Mouse (Mus musculus) limb, embryonic 13.5 days (tissue): ENCODE measurements at regions not wholly inside any gene's neighbourhood (a gene's known extent, or its start where the extent isn't known, plus 50 kb on each side); places are given as distances from the start of the nearest gene placed in this dataset.
A peak's percentile ranks its signal among the peaks of the same experiment; 100 is the strongest.

Experiments used
- ATAC-seq: fragments of 200-750 bp; cut with Nextera tagmentation; 2 replicates; pipeline ENCODE4 v1.8.0; 2017; ENCODE audit warnings: low read depth, moderate number of reproducible peaks, moderate TSS enrichment; ENCODE audit not compliant: low FRiP score
- H3K27ac ChIP-seq: fragments of 300-500 bp; sonication (generic); 2 replicates; pipeline ENCODE4 v1.5.1; 2015; ENCODE audit warnings: inconsistent platforms, mild to moderate bottlenecking, moderate library complexity
- H3K27me3 ChIP-seq: fragments of 300-500 bp; sonication (generic); 2 replicates; pipeline ENCODE4 v1.6.1; 2015; ENCODE audit warnings: mild to moderate bottlenecking, inconsistent platforms
- H3K36me3 ChIP-seq: fragments of 300-500 bp; sonication (generic); 2 replicates; pipeline ENCODE4 v1.6.1; 2015; ENCODE audit warnings: inconsistent platforms, mild to moderate bottlenecking, moderate library complexity
- H3K4me1 ChIP-seq: fragments of 300-500 bp; sonication (generic); 2 replicates; pipeline ENCODE4 v1.6.1; 2015; ENCODE audit warnings: inconsistent platforms
- H3K4me2 ChIP-seq: fragments of 300-500 bp; sonication (generic); replicated peaks from 2 replicates; pipeline ENCODE4 v1.6.1; 2015; ENCODE audit warnings: inconsistent platforms, mild to moderate bottlenecking, moderate library complexity
- H3K4me3 ChIP-seq: fragments of 300-500 bp; sonication (generic); 2 replicates; pipeline ENCODE4 v1.5.1; 2015; ENCODE audit warnings: moderate library complexity, mild to moderate bottlenecking, inconsistent platforms
- H3K9ac ChIP-seq: fragments of 300-500 bp; sonication (generic); 2 replicates; pipeline ENCODE4 v1.6.1; 2015; ENCODE audit warnings: mild to moderate bottlenecking, inconsistent platforms
- H3K9me3 ChIP-seq: fragments of 300-500 bp; sonication (generic); 2 replicates; pipeline ENCODE4 v1.6.1; 2016; ENCODE audit warnings: inconsistent platforms
- WGBS: fragments of 180-500 bp; shearing (Covaris S2); methylation state at CpG from one replicate; pipeline ENCODE4 v1.1.7; 2015; 5-methylcytosine and 5-hydroxymethylcytosine counted together

DNA sequence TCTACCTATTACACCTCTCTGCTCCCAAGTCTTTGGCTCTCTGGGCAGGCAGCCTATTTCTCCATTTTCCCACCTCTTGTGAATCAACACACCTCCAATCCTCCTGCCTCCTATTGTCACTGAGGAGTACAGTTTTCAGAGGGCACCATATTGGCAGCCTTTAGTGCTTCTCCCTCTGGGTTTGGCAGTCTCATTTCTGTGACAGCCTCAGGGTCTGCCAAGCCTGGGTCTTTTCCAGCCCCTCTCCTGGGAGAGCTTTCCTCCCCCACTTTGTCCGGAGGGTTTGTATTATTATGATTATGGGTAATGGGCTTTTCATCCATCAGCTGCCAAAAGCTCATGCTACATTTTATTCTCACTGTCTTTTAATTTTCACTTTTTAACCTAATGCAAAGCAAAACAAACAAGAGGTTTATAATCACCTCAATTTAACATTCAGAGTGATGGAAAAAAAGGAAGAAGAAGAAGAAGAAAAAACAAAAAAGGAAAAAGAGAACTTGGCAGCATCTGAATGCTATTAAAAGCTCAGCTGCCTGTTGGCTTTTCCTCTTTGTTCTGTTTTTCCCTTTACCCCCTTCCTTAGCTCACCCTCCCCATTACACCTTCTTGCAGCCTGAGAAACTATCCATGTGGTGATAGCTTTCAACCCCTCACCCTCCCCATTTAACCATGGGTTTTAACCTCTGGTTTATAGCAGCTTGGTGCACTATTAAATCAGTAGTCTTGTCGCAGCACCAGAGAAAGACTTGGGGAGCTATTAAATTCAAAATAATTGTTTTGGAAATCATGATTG lies 790.5 kb upstream of the Cdh8 start:
- WGBS: 33% methylated on average over 2 of the region's 2 CpGs
- H3K27ac ChIP-seq: no peak overlapping the region
- peak; percentile 32; the same call in 1 of the 2 replicates for ATAC-seq

DNA sequence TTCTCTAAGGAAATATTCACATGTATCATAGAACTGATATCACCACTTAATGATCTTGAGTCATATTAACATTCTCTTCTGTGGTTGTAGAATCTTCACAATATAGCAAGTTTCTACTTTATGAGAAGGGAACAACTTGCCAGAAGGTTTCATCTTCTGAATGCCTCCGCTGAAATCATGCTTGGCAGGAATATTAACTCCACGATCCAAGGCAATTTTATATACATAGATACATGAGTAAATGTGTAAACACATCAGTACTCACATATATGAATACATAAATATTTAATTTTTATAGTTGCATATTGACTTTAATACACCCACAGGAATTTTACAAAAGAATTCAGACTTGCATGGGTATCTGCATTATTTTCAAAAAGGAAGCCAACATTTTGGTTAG lies 777.0 kb upstream of the Cdh8 start:
- 90% methylated on average over 2 of the region's 2 CpGs for WGBS

More for the DNA sequence above, 790.5 kb upstream of the Cdh8 start:
- H3K27me3 ChIP-seq: no peaks in the 10 kb centered on the region
- H3K4me3 ChIP-seq: no peak overlapping the region
- H3K9me3 ChIP-seq: no peaks in the 10 kb centered on the region
- no peak overlapping the region for H3K4me2 ChIP-seq
- H3K36me3 ChIP-seq: no peaks in the 10 kb centered on the region
- H3K4me1 ChIP-seq: peaks cover 8% of the 10 kb centered on the region; the same call in 1 of the 2 replicates
- H3K9ac ChIP-seq: no peak overlapping the region

DNA sequence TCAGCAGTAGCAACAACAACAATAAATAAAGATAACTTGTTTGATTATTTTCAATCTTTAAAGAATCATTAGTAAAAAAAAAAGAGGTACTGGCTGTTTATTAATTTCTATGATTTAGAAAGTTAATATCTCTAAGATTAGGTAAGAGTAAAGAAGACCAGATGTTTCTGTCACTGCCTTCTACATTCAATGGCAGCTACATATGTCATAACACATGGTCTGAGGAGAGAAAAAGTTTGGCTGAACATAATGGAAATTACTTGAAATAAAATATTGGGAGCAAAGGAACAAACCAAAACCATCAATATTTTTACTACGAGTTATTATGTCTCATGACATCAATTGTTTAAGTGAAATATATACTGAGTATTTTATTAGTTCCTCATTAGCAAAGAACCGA lies 774.4 kb upstream of the Cdh8 start:
- ATAC-seq: no peak
- WGBS: 79% methylated on average over 2 of the region's 2 CpGs

More for the DNA sequence above, 777.0 kb upstream of the Cdh8 start:
- Histone ChIP-seq H3K9me3 (no peaks in the 10 kb centered on the region), H3K27ac (no peak overlapping the region), H3K4me2 (no peak overlapping the region), H3K27me3 (no peaks in the 10 kb centered on the region), H3K4me3 (no peak overlapping the region), H3K9ac (no peak overlapping the region), H3K4me1 (no peaks in the 10 kb centered on the region), H3K36me3 (no peaks in the 10 kb centered on the region)
- ATAC-seq: no peak

DNA sequence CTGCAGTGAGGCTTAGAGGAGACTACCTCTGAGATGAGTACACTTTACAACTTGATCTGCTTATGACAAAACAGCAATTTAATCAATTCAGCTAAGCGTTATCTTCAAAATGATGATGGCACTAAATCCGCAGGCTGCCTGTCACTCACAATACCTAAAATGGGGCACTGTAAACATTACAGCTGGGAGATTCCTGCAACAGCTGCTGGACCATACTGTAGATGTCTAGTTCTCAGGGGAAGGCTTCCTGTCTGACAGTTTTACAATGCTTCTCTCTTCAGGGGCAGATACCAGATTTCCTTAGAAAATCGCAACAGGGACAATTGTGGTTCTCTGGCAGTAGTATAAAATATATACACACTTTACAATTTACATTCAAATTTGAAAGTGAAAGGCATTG lies 771.7 kb upstream of the Cdh8 start:
- no peak for ATAC-seq
- Histone ChIP-seq H3K9me3 (no peaks in the 10 kb centered on the region), H3K9ac (no peak overlapping the region), H3K4me3 (no peak overlapping the region), H3K27me3 (no peaks in the 10 kb centered on the region), H3K4me2 (no peak overlapping the region), H3K27ac (no peak overlapping the region), H3K4me1 (no peaks in the 10 kb centered on the region), H3K36me3 (no peaks in the 10 kb centered on the region)
- whole genome bisulfite sequencing: 81% methylated on average over 3 of the region's 3 CpGs

More for the DNA sequence above, 774.4 kb upstream of the Cdh8 start:
- Histone ChIP-seq H3K9ac (no peak overlapping the region), H3K27ac (no peak overlapping the region), H3K27me3 (no peaks in the 10 kb centered on the region), H3K4me3 (no peak overlapping the region), H3K4me2 (no peak overlapping the region), H3K9me3 (no peaks in the 10 kb centered on the region), H3K36me3 (no peaks in the 10 kb centered on the region), H3K4me1 (no peaks in the 10 kb centered on the region)

DNA sequence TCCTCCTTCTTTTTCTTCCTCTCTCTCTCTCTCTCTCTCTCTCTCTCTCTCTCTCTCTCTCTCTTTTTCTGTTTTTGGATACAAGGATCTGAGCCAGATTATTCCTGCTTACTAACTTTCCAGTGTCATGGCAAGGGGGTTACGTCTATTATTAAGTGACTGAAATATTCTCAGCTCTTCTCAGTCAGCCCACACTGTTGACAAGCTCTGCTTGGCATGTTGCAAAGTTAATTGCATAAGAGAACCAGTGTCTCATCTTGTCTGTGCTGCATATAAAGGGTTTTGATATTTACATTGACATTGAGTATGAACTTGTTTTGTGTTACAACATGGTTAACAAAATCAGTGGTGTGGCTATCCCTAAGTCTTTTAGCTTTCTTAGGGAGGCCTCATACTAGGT lies 760.2 kb upstream of the Cdh8 start:
- Histone ChIP-seq H3K27ac (no peak overlapping the region), H3K27me3 (no peaks in the 10 kb centered on the region), H3K9me3 (no peaks in the 10 kb centered on the region), H3K4me3 (no peak overlapping the region), H3K4me1 (no peaks in the 10 kb centered on the region), H3K4me2 (no peak overlapping the region), H3K36me3 (no peaks in the 10 kb centered on the region), H3K9ac (no peak overlapping the region)
- WGBS: 88% methylated on average over 1 of the region's 1 CpGs
- ATAC-seq: no peak

DNA sequence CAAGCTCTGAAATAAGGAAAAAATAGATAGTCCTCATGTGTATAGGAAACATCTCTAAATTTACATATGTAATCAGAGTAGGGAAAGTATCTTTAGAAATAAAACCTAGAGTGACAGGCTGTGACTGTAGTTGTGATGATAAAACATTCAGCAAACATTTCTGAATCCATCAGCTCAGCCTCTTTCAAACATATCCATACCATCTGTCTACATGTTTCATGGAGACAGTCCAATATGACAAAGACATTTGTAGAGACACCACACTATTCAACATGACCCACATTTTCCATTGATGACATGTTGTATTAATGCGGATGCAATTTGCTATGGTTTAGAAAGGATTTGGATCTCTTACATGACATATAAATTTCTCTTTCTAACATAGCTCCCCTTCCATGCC lies 729.1 kb upstream of the Cdh8 start:
- no peaks in the 10 kb centered on the region for H3K9me3 ChIP-seq
- no peak overlapping the region for H3K9ac ChIP-seq
- 97% methylated on average over 1 of the region's 1 CpGs for WGBS

DNA sequence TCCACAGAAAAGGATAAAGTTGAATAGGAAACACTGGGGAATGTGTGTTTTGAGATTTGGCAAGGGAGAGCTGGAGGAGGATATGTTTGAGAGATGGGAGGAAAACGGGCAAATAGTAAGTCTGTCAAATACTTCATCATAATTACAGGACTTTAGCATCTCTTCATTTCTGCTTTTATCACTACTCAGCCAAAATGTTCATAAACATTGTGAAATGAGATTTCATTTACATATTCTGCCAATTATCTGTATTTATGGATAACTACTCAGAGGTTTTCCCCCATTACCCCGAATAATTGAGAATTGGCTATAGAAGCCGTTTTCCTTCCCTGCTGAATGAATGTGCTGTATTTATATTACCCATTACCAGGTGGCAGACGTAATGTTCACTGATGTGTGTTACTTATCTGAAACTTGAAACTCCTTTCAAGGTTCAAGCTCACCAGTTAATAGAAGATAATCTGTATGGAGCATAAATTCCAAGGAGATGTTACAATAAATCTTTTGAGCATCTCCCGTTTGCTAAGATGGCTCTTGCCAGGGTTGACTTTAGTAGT lies 727.9 kb upstream of the Cdh8 start:
- no peak for ATAC-seq
- Histone ChIP-seq H3K27ac (no peak overlapping the region), H3K36me3 (no peaks in the 10 kb centered on the region), H3K4me1 (no peaks in the 10 kb centered on the region), H3K4me3 (no peak overlapping the region), H3K9ac (no peak overlapping the region), H3K4me2 (no peak overlapping the region), H3K9me3 (no peaks in the 10 kb centered on the region), H3K27me3 (no peaks in the 10 kb centered on the region)
- WGBS: 74% methylated on average over 5 of the region's 5 CpGs

More for the DNA sequence above, 729.1 kb upstream of the Cdh8 start:
- Histone ChIP-seq H3K4me1 (no peaks in the 10 kb centered on the region), H3K4me3 (no peak overlapping the region), H3K27ac (no peak overlapping the region), H3K36me3 (no peaks in the 10 kb centered on the region), H3K4me2 (no peak overlapping the region), H3K27me3 (no peaks in the 10 kb centered on the region)
- ATAC-seq: no peak

DNA sequence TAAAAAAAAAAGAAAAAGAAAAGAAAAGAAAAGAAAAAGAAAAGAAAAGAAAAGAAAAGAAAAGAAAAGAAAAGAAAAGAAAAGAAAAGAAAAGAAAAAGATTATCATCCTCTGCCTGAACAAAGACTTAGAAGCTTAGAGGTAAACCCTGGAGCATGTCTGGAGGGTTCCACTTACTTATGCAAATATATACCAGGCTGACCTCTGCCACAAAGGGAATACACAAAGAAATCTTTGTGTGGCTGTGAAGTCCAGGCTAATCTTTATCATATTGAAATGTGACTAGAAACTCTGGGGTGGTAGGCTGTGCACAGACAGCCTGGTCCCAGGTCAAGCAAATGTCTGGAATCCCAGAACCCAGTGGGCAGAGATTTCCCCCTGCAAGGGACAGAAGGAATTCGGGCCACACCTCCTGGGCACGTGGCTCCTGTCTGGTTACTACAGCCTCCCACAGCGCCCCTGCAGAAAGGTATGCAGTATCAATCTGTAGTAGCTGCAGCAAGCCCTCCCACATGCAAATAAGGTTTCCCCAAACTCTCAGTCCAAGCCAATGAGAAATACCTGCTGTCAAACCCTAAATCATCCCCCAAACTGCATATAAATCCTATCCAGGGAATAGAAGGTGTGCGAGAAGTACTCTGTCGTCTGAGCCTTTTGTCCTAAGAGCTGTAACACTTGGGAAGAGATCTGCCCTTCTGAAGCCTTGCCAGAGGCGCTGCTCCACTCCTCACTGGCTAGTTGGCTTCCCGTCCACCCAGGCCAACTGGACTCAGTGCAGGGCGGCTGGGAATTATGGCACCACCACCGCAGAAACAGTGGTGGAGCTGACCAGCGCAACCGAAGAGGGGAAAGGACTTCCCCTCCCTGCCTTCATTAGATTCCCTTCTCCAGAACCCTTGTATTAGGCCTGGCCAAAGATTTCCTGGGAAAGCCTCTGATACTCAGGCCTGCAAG lies 688.4 kb upstream of the Cdh8 start:
- no peak overlapping the region for H3K27ac ChIP-seq
- no peak overlapping the region for H3K4me2 ChIP-seq
- H3K27me3 ChIP-seq: no peaks in the 10 kb centered on the region
- H3K4me3 ChIP-seq: no peak overlapping the region
- H3K36me3 ChIP-seq: no peaks in the 10 kb centered on the region
- H3K9ac ChIP-seq: no peak overlapping the region
- no peak for ATAC-seq
- H3K9me3 ChIP-seq: no peaks in the 10 kb centered on the region
- H3K4me1 ChIP-seq: no peaks in the 10 kb centered on the region
- 61% methylated on average over 11 of the region's 11 CpGs for WGBS

DNA sequence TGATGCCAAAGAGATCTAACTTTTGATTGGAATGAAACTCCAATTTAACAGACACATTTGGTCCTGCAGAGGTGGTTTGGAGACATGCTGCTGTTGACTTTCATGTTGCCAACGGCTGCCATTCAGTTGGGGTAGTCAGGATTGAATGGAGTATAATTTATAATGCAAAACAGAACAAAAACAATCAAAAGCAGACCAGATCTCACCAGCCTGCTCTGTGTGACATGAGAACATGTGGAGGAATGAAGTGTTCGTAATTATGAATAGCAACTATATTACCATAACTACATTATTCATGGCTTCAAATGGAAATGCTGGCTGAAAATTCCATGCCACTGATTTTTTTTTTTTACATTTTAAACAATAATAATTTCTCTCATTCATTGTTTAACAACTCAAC lies 685.7 kb upstream of the Cdh8 start:
- Histone ChIP-seq H3K4me1 (no peaks in the 10 kb centered on the region), H3K27me3 (no peaks in the 10 kb centered on the region), H3K9ac (no peak overlapping the region), H3K4me2 (no peak overlapping the region), H3K27ac (no peak overlapping the region), H3K9me3 (no peaks in the 10 kb centered on the region), H3K4me3 (no peak overlapping the region), H3K36me3 (no peaks in the 10 kb centered on the region)
- ATAC-seq: no peak
- 77% methylated on average over 2 of the region's 2 CpGs for WGBS

DNA sequence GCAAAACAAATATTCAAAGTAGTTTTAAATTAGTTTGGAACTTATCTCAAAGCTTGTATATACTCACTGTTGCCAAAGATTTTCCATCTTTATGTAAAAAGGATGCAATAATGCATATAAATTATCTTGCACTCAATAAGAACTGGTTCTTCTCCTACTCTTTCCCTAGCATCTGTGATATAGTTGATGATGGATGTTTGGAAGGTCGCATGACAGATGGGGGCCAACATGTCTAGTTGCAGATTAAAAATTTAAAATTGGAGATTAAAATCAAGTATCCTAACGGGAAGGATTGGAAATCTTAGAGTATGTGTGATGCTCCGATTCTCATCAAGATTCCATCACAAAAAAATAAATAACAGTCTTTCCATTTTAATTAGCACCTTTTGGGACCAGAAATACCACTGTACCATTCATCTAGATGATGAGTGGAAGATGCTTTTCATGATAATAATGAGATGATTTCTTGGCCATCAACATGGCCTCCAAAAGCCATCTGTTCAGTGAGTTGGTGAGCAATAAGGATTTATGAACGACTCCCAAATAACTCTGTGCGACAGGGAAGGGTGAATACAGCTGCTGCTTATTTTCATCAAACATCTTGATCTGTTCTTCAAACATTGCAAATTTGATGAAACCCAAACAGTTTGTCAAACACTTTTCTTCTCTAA lies 655.9 kb upstream of the Cdh8 start:
- 85% methylated on average over 5 of the region's 5 CpGs for WGBS
- no peaks in the 10 kb centered on the region for H3K9me3 ChIP-seq
- no peak overlapping the region for H3K4me2 ChIP-seq
- H3K27me3 ChIP-seq: no peaks in the 10 kb centered on the region
- no peak for ATAC-seq
- H3K27ac ChIP-seq: no peak overlapping the region
- H3K4me1 ChIP-seq: no peaks in the 10 kb centered on the region
- no peaks in the 10 kb centered on the region for H3K36me3 ChIP-seq
- H3K9ac ChIP-seq: no peak overlapping the region
- no peak overlapping the region for H3K4me3 ChIP-seq

DNA sequence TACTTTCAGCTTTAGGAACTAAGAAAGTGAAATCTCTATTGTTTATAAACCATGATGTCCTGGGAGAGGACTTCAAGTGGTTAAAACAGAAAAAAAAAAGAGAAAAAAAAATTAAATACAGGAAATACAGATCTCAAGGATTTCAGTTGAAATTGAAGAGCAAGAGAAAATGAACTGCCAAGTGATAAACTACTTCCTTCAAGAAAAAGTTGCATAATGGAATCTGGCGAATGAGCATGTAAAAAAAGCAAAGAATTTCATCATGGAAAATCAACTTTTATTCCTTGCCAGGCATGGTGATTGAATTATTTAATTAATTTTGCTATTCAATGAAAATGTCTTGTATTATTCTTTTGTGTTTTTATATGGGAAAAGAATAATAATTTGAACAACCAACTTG lies 653.5 kb upstream of the Cdh8 start:
- no peaks in the 10 kb centered on the region for H3K4me1 ChIP-seq
- no peaks in the 10 kb centered on the region for H3K36me3 ChIP-seq
- H3K4me3 ChIP-seq: no peak overlapping the region
- ATAC-seq: no peak
- H3K9ac ChIP-seq: no peak overlapping the region
- H3K27ac ChIP-seq: no peak overlapping the region
- no peaks in the 10 kb centered on the region for H3K9me3 ChIP-seq
- no peaks in the 10 kb centered on the region for H3K27me3 ChIP-seq
- WGBS: 73% methylated on average over 1 of the region's 1 CpGs
- no peak overlapping the region for H3K4me2 ChIP-seq

DNA sequence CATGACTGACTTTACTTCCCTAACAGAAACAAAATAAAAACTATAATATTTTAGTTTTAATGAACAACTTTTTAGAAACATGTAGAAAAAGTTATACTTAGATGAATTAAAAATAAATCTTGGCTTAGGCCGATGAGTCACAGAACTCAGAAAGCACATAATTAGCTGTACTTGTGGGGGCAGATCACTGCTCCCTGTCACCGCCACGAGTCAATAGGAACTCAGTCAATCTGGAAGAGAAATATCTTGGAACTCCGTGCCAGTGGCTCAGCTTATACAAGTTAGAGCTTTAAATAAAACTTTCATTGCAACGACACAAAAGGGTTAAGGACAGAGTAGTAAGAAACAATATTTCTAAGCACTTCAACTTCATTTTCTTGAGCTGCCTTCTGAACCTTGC lies 622.7 kb upstream of the Cdh8 start:
- H3K27me3 ChIP-seq: no peaks in the 10 kb centered on the region
- no peaks in the 10 kb centered on the region for H3K36me3 ChIP-seq
- ATAC-seq: no peak
- no peak overlapping the region for H3K4me2 ChIP-seq
- no peaks in the 10 kb centered on the region for H3K4me1 ChIP-seq
- H3K9me3 ChIP-seq: no peaks in the 10 kb centered on the region
- 66% methylated on average over 5 of the region's 5 CpGs for WGBS
- H3K9ac ChIP-seq: no peak overlapping the region
- H3K27ac ChIP-seq: no peak overlapping the region
- no peak overlapping the region for H3K4me3 ChIP-seq
